Mouse (Mus musculus) midbrain, embryonic 11.5 days (tissue): ENCODE measurements around the gene Zfp248. TPM values are rescaled to one million over a fixed set of nuclear protein-coding genes. Genes with fewer than 3 reads are reported as not detected.

Experiments used
- ATAC-seq: fragments of 200-750 bp; cut with Nextera tagmentation; 2 replicates; pipeline ENCODE4 v1.8.0; 2017; ENCODE audit warnings: moderate TSS enrichment, moderate library complexity; ENCODE audit not compliant: low FRiP score
- DNase-seq: peaks from one replicate; pipeline ENCODE4 v3.0.0; 2015; ENCODE audit warnings: low spot score; ENCODE audit errors: missing footprints
- H3K27ac ChIP-seq: fragments of 300-500 bp; sonication (generic); 2 replicates; pipeline ENCODE4 v1.5.1; 2014; ENCODE audit warnings: low read depth, low read length
- H3K27me3 ChIP-seq: fragments of 300-500 bp; sonication (generic); 2 replicates; pipeline ENCODE4 v1.6.1; 2014; ENCODE audit warnings: mild to moderate bottlenecking, low read length, moderate library complexity, mixed read lengths; ENCODE audit not compliant: control insufficient read depth, insufficient read depth
- H3K36me3 ChIP-seq: fragments of 300-500 bp; sonication (generic); 2 replicates; pipeline ENCODE4 v1.6.1; 2014; ENCODE audit warnings: mild to moderate bottlenecking, low read length, moderate library complexity, mixed read lengths; ENCODE audit not compliant: control insufficient read depth, insufficient read depth
- H3K4me1 ChIP-seq: fragments of 300-500 bp; sonication (generic); 2 replicates; pipeline ENCODE4 v1.6.1; 2014; ENCODE audit warnings: low read length; ENCODE audit not compliant: control insufficient read depth, insufficient read depth
- H3K4me2 ChIP-seq: fragments of 300-500 bp; sonication (generic); 2 replicates; pipeline ENCODE4 v1.6.1; 2014; ENCODE audit warnings: mild to moderate bottlenecking, moderate library complexity
- H3K4me3 ChIP-seq: fragments of 300-500 bp; sonication (generic); 2 replicates; pipeline ENCODE4 v1.5.1; 2014; ENCODE audit warnings: low read depth, low read length
- H3K9ac ChIP-seq: fragments of 300-500 bp; sonication (generic); 2 replicates; pipeline ENCODE4 v1.6.1; 2014; ENCODE audit warnings: low read length
- H3K9me3 ChIP-seq: fragments of 300-500 bp; sonication (generic); 2 replicates; pipeline ENCODE4 v1.6.1; 2016; ENCODE audit warnings: low read length; ENCODE audit not compliant: control insufficient read depth
- WGBS: fragments of 180-500 bp; shearing (Covaris S2); extraction: QIAGEN DNeasy Blood & Tissue Kit; methylation state at CpG from one replicate; pipeline ENCODE4 v1.1.7; 2014; 5-methylcytosine and 5-hydroxymethylcytosine counted together
- microRNA-seq: library from miRNA; unstranded; fragments of <30 nt; microRNA quantifications from one replicate; pipeline ENCODE4, GENCODE M21; 2017
- polyA plus RNA-seq: library from polyadenylated mRNA; unstranded; fragments of >200 nt; fragmentation: Nextera tagmentation; extraction: Ambion mirVana; gene quantifications from 2 replicates; pipeline ENCODE4 v1.2.1, GENCODE M21; 2014

Zfp248 gene
- polyA plus RNA-seq, 1 experiment from 2014 or later = 11.8 TPM

DNA sequence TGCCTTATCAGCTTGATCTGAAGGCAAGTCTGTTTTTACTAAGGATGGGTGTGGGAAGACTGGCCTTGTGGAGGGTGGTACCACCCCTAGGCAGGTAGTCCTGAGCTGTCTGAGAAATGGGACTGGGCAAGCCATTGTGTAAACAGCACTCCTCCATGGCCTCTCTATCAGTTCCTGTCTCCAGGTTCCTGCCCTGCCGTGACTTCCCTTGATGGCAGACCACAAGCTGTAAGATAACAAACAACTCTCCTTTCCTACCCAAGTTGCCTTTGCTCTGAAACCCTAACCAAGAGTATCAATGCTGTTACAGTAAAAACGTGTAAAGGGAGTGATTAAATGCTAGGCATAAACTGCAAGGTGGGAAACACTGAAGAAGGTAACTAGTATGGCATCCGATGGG lies 74.7 kb downstream of the Zfp248 start:
- Histone ChIP-seq H3K4me2 (no peak overlapping the region), H3K9ac (no peak overlapping the region), H3K9me3 (no peaks in the 10 kb centered on the region), H3K36me3 (peaks cover 6% of the 10 kb centered on the region; the same call in 1 of the 2 replicates), H3K27ac (no peak overlapping the region), H3K4me1 (no peaks in the 10 kb centered on the region), H3K27me3 (no peaks in the 10 kb centered on the region), H3K4me3 (no peak overlapping the region)
- DNase-seq (no peak), ATAC-seq (no peak)
- WGBS = 70% methylated on average over 3 of the region's 3 CpGs

DNA sequence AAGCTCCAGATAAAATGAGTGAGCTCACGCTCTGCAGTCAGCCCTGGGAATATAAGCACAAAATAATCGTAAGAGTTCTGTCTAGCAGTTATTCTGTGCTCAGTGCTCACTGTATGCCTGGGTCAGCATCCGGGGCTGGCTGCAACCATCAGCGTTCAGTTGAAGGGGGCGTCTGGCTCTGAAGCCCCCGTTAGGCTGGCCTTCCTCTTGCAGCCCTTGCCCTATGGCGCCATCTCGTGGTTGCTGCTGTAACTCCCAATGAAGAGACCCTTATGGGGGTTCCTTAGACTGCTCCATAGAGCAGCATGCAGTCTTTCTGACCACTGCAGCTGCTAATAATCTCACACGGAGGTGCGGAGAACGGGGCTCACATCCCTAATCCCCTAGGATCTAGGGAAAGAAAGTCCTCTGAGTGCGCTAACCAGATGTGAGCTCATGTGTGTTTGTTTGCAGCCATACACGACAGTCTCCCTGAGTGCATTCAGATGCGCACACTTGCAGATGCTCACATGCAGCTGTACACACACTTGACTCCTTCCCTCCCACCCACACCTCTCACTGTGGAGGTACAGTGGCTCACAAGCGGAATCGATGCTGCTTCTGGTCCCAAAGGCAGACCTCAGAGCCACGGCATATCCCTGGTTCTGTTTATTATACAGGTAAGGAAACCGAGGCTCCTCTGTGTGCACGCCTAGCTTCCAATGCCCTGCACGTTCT lies 75.7 kb downstream of the Zfp248 start:
- H3K9ac ChIP-seq = 0 out of 2 replicates have a peak overlapping the region, but pooled peaks have one; percentile 5
- WGBS = 35% methylated on average over 20 of the region's 20 CpGs
- no peaks in the 10 kb centered on the region for H3K27me3 ChIP-seq
- DNase-seq (peak; percentile 99), ATAC-seq (peak; percentile 88)
- H3K4me1 ChIP-seq = no peaks in the 10 kb centered on the region
- H3K4me2 ChIP-seq = no peak overlapping the region; the same call in 1 of the 2 replicates
- no peaks in the 10 kb centered on the region for H3K9me3 ChIP-seq
- no peak overlapping the region for H3K4me3 ChIP-seq
- H3K27ac ChIP-seq = no peak overlapping the region
- H3K36me3 ChIP-seq = peaks cover 6% of the 10 kb centered on the region; the same call in 1 of the 2 replicates

DNA sequence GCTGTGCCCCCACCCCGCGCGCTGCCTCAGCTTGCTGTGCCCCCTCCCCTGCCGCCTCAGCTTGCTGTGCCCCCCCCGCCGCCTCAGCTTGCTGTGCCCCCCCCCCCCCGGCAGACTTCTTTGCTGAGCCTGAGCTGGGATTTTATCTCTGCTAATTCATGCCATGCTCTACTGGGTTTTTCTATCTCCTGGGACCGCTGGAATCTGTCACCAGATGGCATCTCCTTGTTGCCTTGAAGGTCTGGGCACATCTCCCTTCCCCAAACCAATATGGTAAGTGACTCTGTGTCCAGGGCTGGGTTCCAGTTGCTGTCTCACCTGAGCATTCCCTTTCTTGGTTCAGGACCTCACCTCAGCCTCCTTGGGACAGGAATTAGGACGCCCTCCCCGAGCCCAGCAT lies 77.7 kb downstream of the Zfp248 start:
- WGBS = 61% methylated on average over 7 of the region's 10 CpGs
- Histone ChIP-seq H3K27ac (no peak overlapping the region), H3K36me3 (no peaks in the 10 kb centered on the region), H3K27me3 (no peaks in the 10 kb centered on the region), H3K9ac (no peak overlapping the region), H3K4me2 (no peak overlapping the region), H3K9me3 (no peaks in the 10 kb centered on the region), H3K4me3 (no peak overlapping the region), H3K4me1 (no peaks in the 10 kb centered on the region)
- no peak for ATAC-seq
- DNase-seq = no peak

Small RNA genes lying within 50 kb of the gene (microRNA-seq; reads per million reads assigned to microRNA genes)
- not detected for gene Gm25953

Other genes starting within 250 kb of the Zfp248 start
- gene Bms1, start 36.1 kb downstream of the Zfp248 start, polyA plus RNA-seq = 43.4 and 46.2 TPM in 2 replicates
- gene Zfp9, start 23.8 kb upstream of the Zfp248 start, polyA plus RNA-seq = 9.4 and 12.5 TPM in 2 replicates
- gene Ankrd26, start 106.7 kb upstream of the Zfp248 start, polyA plus RNA-seq = 21.8 and 23.3 TPM in 2 replicates